Mouse (Mus musculus): ENCODE measurements around the gene Vapa.

Gene Vapa

GRCm38 (mm10) chr17:65625563-65625962 is 12.2 kb upstream of the Vapa start:
- no peak for DNase-seq (ENCODE audit: low read depth, low spot score)

- DNase-seq (ENCODE audit: low read depth, low spot score) = no peak
Observed at GRCm38 (mm10) chr17:65623130-65623529, 9.8 kb upstream of the Vapa start.

GRCm38 (mm10) chr17:65618431-65618830 is 5.1 kb upstream of the Vapa start:
- DNase-seq (ENCODE audit: low read depth, low spot score) = no peak

GRCm38 (mm10) chr17:65615678-65616077 is 2.3 kb upstream of the Vapa start:
- no peak for DNase-seq (ENCODE audit: low read depth, low spot score)

- DNase-seq (ENCODE audit: low read depth, low spot score) = no peak
Observed at GRCm38 (mm10) chr17:65614431-65614830, 1.1 kb upstream of the Vapa start.

GRCm38 (mm10) chr17:65613142-65613462 is 253 bp downstream of the Vapa start:
- no peak for DNase-seq (ENCODE audit: low read depth, low spot score)

GRCm38 (mm10) chr17:65612391-65613141 is 789 bp downstream of the Vapa start:
- peak; percentile 41 for DNase-seq (ENCODE audit: low read depth, low spot score)

- no peak for DNase-seq (ENCODE audit: low read depth, low spot score)
Observed at GRCm38 (mm10) chr17:65611721-65612120, 1.6 kb downstream of the Vapa start.

GRCm38 (mm10) chr17:65608743-65609142 is 4.6 kb downstream of the Vapa start:
- DNase-seq (ENCODE audit: low read depth, low spot score) = no peak

GRCm38 (mm10) chr17:65608312-65608687 is 5.1 kb downstream of the Vapa start:
- DNase-seq (ENCODE audit: low read depth, low spot score) = no peak

- no peak for DNase-seq (ENCODE audit: low read depth, low spot score)
Observed at GRCm38 (mm10) chr17:65607574-65608311, 5.6 kb downstream of the Vapa start.

- peak; percentile 46 for DNase-seq (ENCODE audit: low read depth, low spot score)
Observed at GRCm38 (mm10) chr17:65606014-65606413, 7.3 kb downstream of the Vapa start.

- DNase-seq (ENCODE audit: low read depth, low spot score) = no peak
Observed at GRCm38 (mm10) chr17:65604892-65605291, 8.5 kb downstream of the Vapa start.

GRCm38 (mm10) chr17:65604315-65604714 is 9.0 kb downstream of the Vapa start:
- DNase-seq (ENCODE audit: low read depth, low spot score) = no peak

GRCm38 (mm10) chr17:65597857-65598486 is 15.4 kb downstream of the Vapa start:
- DNase-seq (ENCODE audit: low read depth, low spot score) = no peak

- DNase-seq (ENCODE audit: low read depth, low spot score) = no peak
Observed at GRCm38 (mm10) chr17:65594687-65595086, 18.7 kb downstream of the Vapa start.

- DNase-seq (ENCODE audit: low read depth, low spot score) = no peak
Observed at GRCm38 (mm10) chr17:65586892-65587291, 26.5 kb downstream of the Vapa start.

GRCm38 (mm10) chr17:65581440-65581839 is 31.9 kb downstream of the Vapa start:
- DNase-seq (ENCODE audit: low read depth, low spot score) = no peak

GRCm38 (mm10) chr17:65579766-65580165 is 33.6 kb downstream of the Vapa start:
- DNase-seq (ENCODE audit: low read depth, low spot score) = no peak

GRCm38 (mm10) chr17:65575339-65575738 is 38.0 kb downstream of the Vapa start:
- peak; percentile 44 for DNase-seq (ENCODE audit: low read depth, low spot score)

GRCm38 (mm10) chr17:65574850-65575249 is 38.5 kb downstream of the Vapa start:
- DNase-seq (ENCODE audit: low read depth, low spot score) = no peak

- no peak for DNase-seq (ENCODE audit: low read depth, low spot score)
Observed at GRCm38 (mm10) chr17:65571866-65572265, 41.5 kb downstream of the Vapa start.

- no peak for DNase-seq (ENCODE audit: low read depth, low spot score)
Observed at GRCm38 (mm10) chr17:65571466-65571865, 41.9 kb downstream of the Vapa start.

Data from c-Kit-negative CD71-positive TER-119-positive erythroid progenitor cells, embryonic 14.5 days (primary cell).